Mouse (Mus musculus) spleen, adult 2 months (tissue): Measurements from ENCODE around the gene Rpl23a.

Experiments used
- CTCF ChIP-seq: fragments of 200-500 bp; IDR thresholded peaks from 2 replicates; pipeline ENCODE4 v1.5.1; 2011; ENCODE audit warnings: mild to moderate bottlenecking, inconsistent platforms; ENCODE audit not compliant: insufficient read depth, insufficient read length, insufficient replicate concordance; ENCODE audit errors: extremely low read depth
- POLR2A ChIP-seq: fragments of 200-500 bp; IDR thresholded peaks from 2 replicates; pipeline ENCODE4 v1.6.1; 2011; ENCODE audit warnings: low read depth, low read length, inconsistent platforms

DNA sequence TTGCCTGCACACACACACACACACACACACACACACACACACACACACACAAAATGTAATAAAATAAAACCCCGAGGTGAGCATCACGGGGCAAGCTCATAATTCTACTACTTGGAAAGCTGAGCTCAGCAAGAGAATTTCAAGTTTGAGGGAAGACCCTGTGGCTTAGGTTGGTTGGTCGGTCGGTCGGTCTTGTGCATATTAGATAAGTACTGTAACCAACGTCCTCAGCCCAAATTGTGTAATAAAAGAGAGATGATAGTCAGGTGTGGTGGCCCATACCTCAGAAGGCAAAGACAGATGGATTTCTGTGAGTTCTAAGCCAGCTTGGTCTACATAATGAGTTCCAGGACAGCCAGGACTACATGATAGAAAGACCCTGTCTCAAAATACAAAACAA is 49.5 kb downstream of the Rpl23a start:
- TF ChIP-seq CTCF (no peak), POLR2A (no peak)
